Mouse (Mus musculus) stomach, postnatal 0 days (tissue): ENCODE results near the gene Borcs7. TPM values are rescaled to one million over a fixed set of nuclear protein-coding genes. Genes with fewer than 3 reads are reported as not detected.

ENCODE experiments used
- ATAC-seq: fragments of 200-750 bp; cut with Nextera tagmentation; 2 replicates; pipeline ENCODE4 v1.8.0; 2017; ENCODE audit not compliant: low FRiP score, low TSS enrichment
- DNase-seq: peaks from one replicate; pipeline ENCODE4 v3.0.0-alpha.2; 2016; ENCODE audit warnings: low spot score
- H3K27ac ChIP-seq: fragments of 300-500 bp; sonication (generic); replicated peaks from 2 replicates; pipeline ENCODE4 v1.5.1; 2014; ENCODE audit warnings: mild to moderate bottlenecking, control low read depth
- H3K27me3 ChIP-seq: fragments of 300-500 bp; sonication (generic); 2 replicates; pipeline ENCODE4 v1.6.1; 2014; ENCODE audit warnings: low read length; ENCODE audit not compliant: control insufficient read depth, insufficient read depth
- H3K36me3 ChIP-seq: fragments of 300-500 bp; sonication (generic); 2 replicates; pipeline ENCODE4 v1.6.1; 2014; ENCODE audit warnings: low read length, mixed read lengths; ENCODE audit not compliant: control insufficient read depth, insufficient read depth
- H3K4me1 ChIP-seq: fragments of 300-500 bp; sonication (generic); replicated peaks from 2 replicates; pipeline ENCODE4 v1.6.1; 2014; ENCODE audit warnings: antibody characterized with exemption; ENCODE audit not compliant: control insufficient read depth, insufficient read depth
- H3K4me2 ChIP-seq: fragments of 300-500 bp; sonication (generic); replicated peaks from 2 replicates; pipeline ENCODE4 v1.6.1; 2014; ENCODE audit warnings: low read depth, mild to moderate bottlenecking, control low read depth, moderate library complexity
- H3K4me3 ChIP-seq: fragments of 300-500 bp; sonication (generic); 2 replicates; pipeline ENCODE4 v1.5.1; 2014; ENCODE audit warnings: low read depth, low read length, control low read depth
- H3K9ac ChIP-seq: fragments of 300-500 bp; sonication (generic); 2 replicates; pipeline ENCODE4 v1.6.1; 2014; ENCODE audit warnings: mild to moderate bottlenecking, low read length, control low read depth, mixed read lengths
- H3K9me3 ChIP-seq: fragments of 300-500 bp; sonication (generic); 2 replicates; pipeline ENCODE4 v1.6.1; 2016; ENCODE audit warnings: low read length; ENCODE audit not compliant: control insufficient read depth
- CTCF ChIP-seq: IDR thresholded peaks from 2 replicates; pipeline ENCODE4 v1.5.1; 2016; ENCODE audit warnings: antibody characterized with exemption, low read depth, mild to moderate bottlenecking, moderate library complexity
- EP300 ChIP-seq: optimal IDR thresholded peaks from 2 replicates; pipeline ENCODE3; 2016; ENCODE audit warnings: antibody characterized with exemption
- WGBS: fragments of 180-500 bp; shearing (Covaris S2); extraction: QIAGEN DNeasy Blood & Tissue Kit; methylation state at CpG from one replicate; pipeline ENCODE4 v1.1.7; 2014; 5-methylcytosine and 5-hydroxymethylcytosine counted together
- polyA plus RNA-seq: library from polyadenylated mRNA; unstranded; fragments of >200 nt; fragmentation: Nextera tagmentation; extraction: Ambion mirVana; gene quantifications from 2 replicates; pipeline ENCODE4 v1.2.1, GENCODE M21; 2015

Borcs7 gene
- polyA plus RNA-seq, 1 experiment from 2014 or later, result 15.6 TPM

GRCm38 (mm10) chr19:46735241-46735640, 45.5 kb downstream of the Borcs7 start:
- WGBS, result 49% methylated on average over 5 of the region's 5 CpGs

DNA sequence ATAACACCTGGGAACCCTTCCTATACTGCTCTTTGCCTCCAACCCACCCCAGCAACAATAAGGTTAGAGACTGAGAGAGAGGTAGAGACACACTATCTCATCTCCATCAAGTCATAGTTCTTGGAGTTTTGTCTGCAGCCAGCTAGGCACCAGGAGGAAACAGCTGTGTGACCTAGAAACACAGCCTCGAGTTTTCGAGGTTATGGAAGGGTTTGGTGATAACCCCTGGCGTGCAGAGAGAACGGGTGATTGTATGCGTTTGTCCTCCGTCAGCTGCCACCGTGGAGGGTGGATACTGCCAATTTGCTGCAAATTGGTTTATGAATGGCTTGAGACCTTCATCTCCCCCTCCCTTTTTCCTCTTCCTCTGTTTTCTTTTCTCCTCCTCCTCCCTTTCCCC, 47.4 kb downstream of the Borcs7 start:
- H3K9ac ChIP-seq, result no peak overlapping the region
- H3K4me1 ChIP-seq, result no peaks in the 10 kb centered on the region
- WGBS, result 57% methylated on average over 7 of the region's 7 CpGs
- TF ChIP-seq EP300 (no peak), CTCF (no peak)
- ATAC-seq (no peak), DNase-seq (no peak)
- no peak overlapping the region for H3K27ac ChIP-seq
- H3K27me3 ChIP-seq, result no peaks in the 10 kb centered on the region
- H3K9me3 ChIP-seq, result no peaks in the 10 kb centered on the region
- H3K4me2 ChIP-seq, result no peak overlapping the region
- no peak overlapping the region for H3K4me3 ChIP-seq
- H3K36me3 ChIP-seq, result no peaks in the 10 kb centered on the region; the same call in 1 of the 2 replicates

More at GRCm38 (mm10) chr19:46735241-46735640, 45.5 kb downstream of the Borcs7 start:
- no peak for ATAC-seq
- Histone ChIP-seq H3K27me3 (no peaks in the 10 kb centered on the region), H3K36me3 (no peaks in the 10 kb centered on the region; the same call in 1 of the 2 replicates), H3K4me3 (no peak overlapping the region), H3K27ac (no peak overlapping the region), H3K9me3 (no peaks in the 10 kb centered on the region), H3K4me2 (no peak overlapping the region), H3K9ac (no peak overlapping the region), H3K4me1 (no peaks in the 10 kb centered on the region)
- no peak for TF ChIP-seq CTCF
- TF ChIP-seq EP300, result no peak
- no peak for DNase-seq

- no peaks in the 10 kb centered on the region; the same call in 1 of the 2 replicates for H3K36me3 ChIP-seq
- H3K4me1 ChIP-seq, result no peaks in the 10 kb centered on the region
- DNase-seq, result peak; percentile 48
- no peak overlapping the region for H3K9ac ChIP-seq
- peak; percentile 21; the same call in 1 of the 2 replicates for ATAC-seq
- no peak overlapping the region for H3K27ac ChIP-seq
- no peak overlapping the region for H3K4me2 ChIP-seq
- H3K4me3 ChIP-seq, result no peak overlapping the region
- 52% methylated on average over 7 of the region's 7 CpGs for WGBS
- H3K9me3 ChIP-seq, result no peaks in the 10 kb centered on the region
- TF ChIP-seq CTCF (peak; percentile 89), EP300 (no peak)
- H3K27me3 ChIP-seq, result no peaks in the 10 kb centered on the region
Measured at GRCm38 (mm10) chr19:46740341-46741008, 50.8 kb downstream of the Borcs7 start.

- 32% methylated on average over 6 of the region's 6 CpGs for WGBS
- Histone ChIP-seq H3K4me3 (no peak overlapping the region), H3K4me1 (no peaks in the 10 kb centered on the region), H3K9me3 (no peaks in the 10 kb centered on the region), H3K27me3 (no peaks in the 10 kb centered on the region), H3K36me3 (no peaks in the 10 kb centered on the region; the same call in 1 of the 2 replicates), H3K27ac (no peak overlapping the region), H3K9ac (no peak overlapping the region), H3K4me2 (no peak overlapping the region)
- DNase-seq (peak; percentile 26), ATAC-seq (peak; percentile 53; the same call in 1 of the 2 replicates)
- TF ChIP-seq CTCF (peak; percentile 48), EP300 (no peak)
Measured at GRCm38 (mm10) chr19:46741574-46741973, 51.9 kb downstream of the Borcs7 start.

GRCm38 (mm10) chr19:46744681-46745080, 55.0 kb downstream of the Borcs7 start:
- no peaks in the 10 kb centered on the region for H3K36me3 ChIP-seq
- WGBS, result 63% methylated on average over 9 of the region's 9 CpGs
- no peaks in the 10 kb centered on the region for H3K4me1 ChIP-seq
- H3K4me2 ChIP-seq, result no peak overlapping the region
- ATAC-seq (no peak), DNase-seq (no peak)
- H3K4me3 ChIP-seq, result no peak overlapping the region
- no peaks in the 10 kb centered on the region for H3K27me3 ChIP-seq
- TF ChIP-seq CTCF (no peak), EP300 (no peak)
- no peak overlapping the region for H3K9ac ChIP-seq
- H3K27ac ChIP-seq, result no peak overlapping the region
- no peaks in the 10 kb centered on the region for H3K9me3 ChIP-seq

GRCm38 (mm10) chr19:46747799-46748198, 58.1 kb downstream of the Borcs7 start:
- ATAC-seq, result no peak
- no peaks in the 10 kb centered on the region for H3K4me1 ChIP-seq
- 81% methylated on average over 3 of the region's 3 CpGs for WGBS

More at GRCm38 (mm10) chr19:46747799-46748198, 58.1 kb downstream of the Borcs7 start:
- Histone ChIP-seq H3K9ac (no peak overlapping the region), H3K27me3 (no peaks in the 10 kb centered on the region), H3K27ac (no peak overlapping the region), H3K9me3 (no peaks in the 10 kb centered on the region), H3K4me3 (no peak overlapping the region), H3K4me2 (no peak overlapping the region), H3K36me3 (no peaks in the 10 kb centered on the region)
- no peak for DNase-seq
- TF ChIP-seq CTCF (no peak), EP300 (no peak)
